Mouse (Mus musculus) adrenal gland, postnatal 14 days (tissue): ENCODE measurements at regions not wholly inside any gene's neighbourhood (a gene's known extent, or its start where the extent isn't known, plus 50 kb on each side); places are given as distances from the start of the nearest gene placed in this dataset.
"Not testable (repeated sequence)": the region's sequence is repeated elsewhere in the genome, so short reads cannot be mapped to it uniquely, and the experiment has no call there.

Experiments
- DNase-seq: peaks from one replicate; pipeline ENCODE4 v3.0.0; 2021; ENCODE audit warnings: mixed read lengths

- peak; percentile 48 for DNase-seq
Observed at GRCm38 (mm10) chr10:96188168-96188567, 51.8 kb downstream of the Gm5426 start.

GRCm38 (mm10) chr10:96190168-96190987 lies 54.0 kb downstream of the Gm5426 start:
- DNase-seq, result no peak

GRCm38 (mm10) chr10:96200932-96201641 lies 64.7 kb downstream of the Gm5426 start:
- DNase-seq, result no peak

DNA sequence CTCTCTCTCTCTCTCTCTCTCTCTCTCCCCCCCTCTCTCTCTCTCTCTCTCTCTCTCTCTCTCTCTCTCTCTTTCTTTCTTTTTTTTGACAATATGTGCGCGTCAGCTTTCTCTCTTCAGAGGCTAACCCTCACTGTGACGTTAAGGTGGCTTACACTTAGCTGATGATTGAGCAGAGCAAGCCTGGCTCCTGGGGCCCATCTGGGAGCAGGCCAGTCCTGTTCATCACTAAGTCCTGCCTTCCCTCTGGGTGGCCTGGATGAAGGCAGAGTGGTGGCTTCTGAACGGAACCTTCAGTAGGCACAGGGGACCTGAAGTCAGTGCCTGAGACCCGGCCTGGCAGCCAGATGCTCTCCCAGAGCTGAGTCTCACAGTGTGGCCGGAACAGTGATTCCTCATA lies 65.5 kb downstream of the Gm5426 start:
- DNase-seq, result no peak

- no peak for DNase-seq
Observed at GRCm38 (mm10) chr10:96202871-96203270, 66.5 kb downstream of the Gm5426 start.

DNA sequence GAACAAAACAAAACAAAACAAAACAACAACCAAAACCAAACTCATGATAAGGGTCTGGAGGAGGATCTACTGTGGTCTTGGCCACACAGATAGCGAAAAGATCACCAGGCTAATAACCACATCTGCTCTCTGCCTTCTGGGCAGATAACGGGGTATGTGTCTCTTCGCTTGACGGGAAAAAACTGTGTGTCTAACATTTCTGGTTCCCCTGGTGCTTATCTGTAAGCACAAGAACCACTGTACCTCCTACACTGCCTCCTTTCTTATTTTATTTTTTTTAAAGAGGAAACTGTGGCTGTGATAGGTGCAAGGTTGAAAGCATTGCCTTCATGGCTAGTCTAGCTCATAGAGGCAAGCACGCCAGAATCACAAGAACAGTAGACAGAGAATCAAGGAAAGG lies 67.8 kb downstream of the Gm5426 start:
- DNase-seq, result no peak

GRCm38 (mm10) chr10:96209171-96209570 lies 72.8 kb downstream of the Gm5426 start:
- peak; percentile 28 for DNase-seq

GRCm38 (mm10) chr10:96211189-96211588 lies 74.8 kb downstream of the Gm5426 start:
- DNase-seq, result no peak

DNA sequence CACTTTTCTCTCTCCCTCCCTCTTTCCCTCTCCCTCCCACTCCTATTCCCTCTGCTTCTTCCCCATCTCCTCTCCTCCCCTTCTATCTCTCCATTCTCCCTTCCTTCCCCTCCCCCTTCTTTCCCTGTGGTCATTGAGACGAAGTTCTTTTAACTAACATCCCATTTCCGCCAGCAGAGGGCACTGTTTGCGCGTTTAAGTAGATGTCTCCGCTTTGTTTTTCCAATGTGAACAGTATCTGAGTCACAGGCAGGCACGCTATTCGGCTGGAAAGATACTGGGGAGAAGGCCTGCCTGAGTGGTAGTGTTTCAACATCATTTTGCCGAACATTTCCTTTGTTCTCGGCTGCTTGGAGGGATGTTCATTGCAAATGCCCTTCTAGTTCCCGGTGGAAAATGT lies 77.5 kb downstream of the Gm5426 start:
- peak; percentile 94 for DNase-seq

GRCm38 (mm10) chr10:96214285-96214684 lies 77.9 kb downstream of the Gm5426 start:
- no peak for DNase-seq

- DNase-seq, result no peak
Observed at GRCm38 (mm10) chr10:96214946-96215345, 78.5 kb downstream of the Gm5426 start.

GRCm38 (mm10) chr10:96220731-96221130 lies 84.3 kb downstream of the Gm5426 start:
- DNase-seq, result no peak

- DNase-seq, result peak; percentile 35
Observed at GRCm38 (mm10) chr10:96230391-96230790, 94.0 kb downstream of the Gm5426 start.

DNA sequence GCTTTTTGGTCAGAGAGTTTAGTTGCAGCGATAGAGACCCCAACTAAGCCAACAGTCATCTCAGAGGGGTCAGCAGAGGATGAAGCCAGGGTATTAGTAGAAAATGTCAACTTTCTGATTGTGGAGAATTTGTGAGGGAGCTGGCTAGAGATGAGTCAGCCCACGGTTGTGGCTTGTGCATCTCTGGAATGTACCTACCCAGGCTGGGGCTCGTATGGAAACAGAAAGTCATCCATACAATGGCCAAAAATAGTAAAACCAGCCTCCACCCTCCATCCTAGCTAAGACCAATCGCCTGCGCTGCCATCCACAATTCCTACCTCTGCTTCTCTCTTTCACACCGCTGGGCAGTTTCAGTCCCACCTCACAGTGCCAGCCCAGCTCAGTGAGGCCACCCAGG lies 94.9 kb downstream of the Gm5426 start:
- DNase-seq, result no peak

GRCm38 (mm10) chr10:96232889-96233288 lies 96.5 kb downstream of the Gm5426 start:
- no peak for DNase-seq

GRCm38 (mm10) chr10:96234564-96235412 lies 98.4 kb downstream of the Gm5426 start:
- DNase-seq, result peak; percentile 11

- DNase-seq, result not testable (repeated sequence)
Observed at GRCm38 (mm10) chr10:96236031-96236430, 99.6 kb downstream of the Gm5426 start.

GRCm38 (mm10) chr10:96236777-96237373 lies 100.5 kb downstream of the Gm5426 start:
- DNase-seq, result no peak

DNA sequence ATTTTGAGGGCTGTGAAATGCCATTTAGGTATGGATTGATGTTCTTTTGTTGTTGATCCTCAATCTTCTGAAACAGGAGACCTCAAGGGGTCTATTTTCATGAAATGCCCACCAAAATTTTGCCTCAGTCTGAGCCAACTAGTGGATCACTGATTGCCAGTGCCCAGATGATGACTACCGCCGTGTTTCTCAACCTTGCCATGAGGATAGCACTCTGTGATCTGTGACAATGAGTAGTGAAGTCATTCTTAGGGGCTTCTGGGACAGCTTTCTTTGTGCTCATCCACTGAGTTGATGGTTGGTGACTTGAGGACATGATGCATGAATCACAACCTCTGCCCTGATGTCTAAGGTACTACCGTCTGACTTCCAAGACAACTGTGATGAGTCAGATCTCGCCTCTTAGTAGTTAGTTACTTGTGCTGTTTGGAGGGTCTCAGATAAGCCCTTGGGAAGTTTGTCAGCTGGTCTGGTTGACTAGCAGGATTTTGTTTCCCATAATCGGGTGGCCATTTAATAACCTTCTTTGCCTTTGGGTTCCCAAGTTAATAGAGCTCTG lies 101.2 kb downstream of the Gm5426 start:
- no peak for DNase-seq

- peak; percentile 21 for DNase-seq
Observed at GRCm38 (mm10) chr10:96238251-96238650, 101.8 kb downstream of the Gm5426 start.

DNA sequence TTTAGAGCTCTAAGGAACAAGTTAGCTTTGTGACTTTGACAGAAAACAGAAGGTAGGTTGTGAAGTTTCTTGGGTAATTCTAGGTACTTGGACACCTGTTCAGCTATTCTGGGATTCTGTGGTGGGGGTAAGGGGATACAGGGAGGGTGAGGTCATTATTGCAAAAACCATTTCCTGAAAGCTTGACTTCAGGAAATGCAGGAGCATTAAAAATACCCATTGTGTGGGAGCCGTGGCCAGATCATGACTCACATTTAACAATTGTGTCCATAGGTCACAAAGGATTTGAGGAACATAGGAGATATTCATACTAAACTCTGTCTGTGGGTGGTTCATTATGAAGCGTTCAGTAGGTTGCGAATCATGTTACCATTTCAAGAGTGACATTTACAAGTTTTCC lies 102.4 kb downstream of the Gm5426 start:
- no peak for DNase-seq

DNA sequence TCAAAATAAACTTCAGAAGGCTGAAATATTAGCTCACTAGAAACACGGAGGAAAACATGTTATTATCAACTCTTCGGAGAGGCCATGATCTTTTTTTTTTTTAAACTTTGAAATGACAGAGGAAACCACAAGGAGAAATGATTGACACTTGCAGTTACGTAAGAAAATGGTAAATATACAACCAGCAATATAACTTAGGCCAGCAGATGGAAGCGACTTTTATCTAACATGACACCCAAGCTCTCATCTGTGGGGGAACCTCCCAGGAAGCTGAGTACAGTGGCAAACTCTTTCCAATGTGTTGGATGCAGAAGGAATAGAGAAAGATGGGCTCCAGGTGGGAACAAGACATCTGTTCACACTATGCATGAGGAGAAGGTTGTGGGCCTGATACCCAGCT lies 104.2 kb downstream of the Gm5426 start:
- DNase-seq, result no peak
